Mouse (Mus musculus) stomach, postnatal 0 days (tissue): ENCODE data around the gene Olfr1474. TPM values are rescaled to one million over a fixed set of nuclear protein-coding genes. Genes with fewer than 3 reads are reported as not detected.
"Not testable (repeated sequence)": the region's sequence is repeated elsewhere in the genome, so short reads cannot be mapped to it uniquely, and the experiment has no call there.

Experiments
- ATAC-seq: fragments of 200-750 bp; cut with Nextera tagmentation; 2 replicates; pipeline ENCODE4 v1.8.0; 2017; ENCODE audit not compliant: low FRiP score, low TSS enrichment
- DNase-seq: peaks from one replicate; pipeline ENCODE4 v3.0.0-alpha.2; 2016; ENCODE audit warnings: low spot score
- H3K27ac ChIP-seq: fragments of 300-500 bp; sonication (generic); replicated peaks from 2 replicates; pipeline ENCODE4 v1.5.1; 2014; ENCODE audit warnings: mild to moderate bottlenecking, control low read depth
- H3K27me3 ChIP-seq: fragments of 300-500 bp; sonication (generic); 2 replicates; pipeline ENCODE4 v1.6.1; 2014; ENCODE audit warnings: low read length; ENCODE audit not compliant: control insufficient read depth, insufficient read depth
- H3K36me3 ChIP-seq: fragments of 300-500 bp; sonication (generic); 2 replicates; pipeline ENCODE4 v1.6.1; 2014; ENCODE audit warnings: low read length, mixed read lengths; ENCODE audit not compliant: control insufficient read depth, insufficient read depth
- H3K4me1 ChIP-seq: fragments of 300-500 bp; sonication (generic); replicated peaks from 2 replicates; pipeline ENCODE4 v1.6.1; 2014; ENCODE audit warnings: antibody characterized with exemption; ENCODE audit not compliant: control insufficient read depth, insufficient read depth
- H3K4me2 ChIP-seq: fragments of 300-500 bp; sonication (generic); replicated peaks from 2 replicates; pipeline ENCODE4 v1.6.1; 2014; ENCODE audit warnings: low read depth, mild to moderate bottlenecking, control low read depth, moderate library complexity
- H3K4me3 ChIP-seq: fragments of 300-500 bp; sonication (generic); 2 replicates; pipeline ENCODE4 v1.5.1; 2014; ENCODE audit warnings: low read depth, low read length, control low read depth
- H3K9ac ChIP-seq: fragments of 300-500 bp; sonication (generic); 2 replicates; pipeline ENCODE4 v1.6.1; 2014; ENCODE audit warnings: mild to moderate bottlenecking, low read length, control low read depth, mixed read lengths
- H3K9me3 ChIP-seq: fragments of 300-500 bp; sonication (generic); 2 replicates; pipeline ENCODE4 v1.6.1; 2016; ENCODE audit warnings: low read length; ENCODE audit not compliant: control insufficient read depth
- CTCF ChIP-seq: IDR thresholded peaks from 2 replicates; pipeline ENCODE4 v1.5.1; 2016; ENCODE audit warnings: antibody characterized with exemption, low read depth, mild to moderate bottlenecking, moderate library complexity
- EP300 ChIP-seq: optimal IDR thresholded peaks from 2 replicates; pipeline ENCODE3; 2016; ENCODE audit warnings: antibody characterized with exemption
- WGBS: fragments of 180-500 bp; shearing (Covaris S2); extraction: QIAGEN DNeasy Blood & Tissue Kit; methylation state at CpG from one replicate; pipeline ENCODE4 v1.1.7; 2014; 5-methylcytosine and 5-hydroxymethylcytosine counted together
- polyA plus RNA-seq: library from polyadenylated mRNA; unstranded; fragments of >200 nt; fragmentation: Nextera tagmentation; extraction: Ambion mirVana; gene quantifications from 2 replicates; pipeline ENCODE4 v1.2.1, GENCODE M21; 2015

The Olfr1474 gene
- not detected in 2 replicates for polyA plus RNA-seq

- H3K27ac ChIP-seq, H3K4me1 ChIP-seq, H3K4me3 ChIP-seq, H3K9ac ChIP-seq, H3K27me3 ChIP-seq, ATAC-seq, H3K9me3 ChIP-seq, DNase-seq, H3K36me3 ChIP-seq, H3K4me2 ChIP-seq: not testable (repeated sequence)
- 77% methylated on average over 4 of the region's 4 CpGs for WGBS
Measured at GRCm38 (mm10) chr19:13469265-13469664, at the start of gene Olfr1474. Gene Olfr1474 (plus strand): TSS chr19:13469565.

GRCm38 (mm10) chr19:13443109-13443508 is 26.3 kb upstream of the Olfr1474 start, which contains the start of gene Olfr1471:
Gene Olfr1471 (plus strand): TSS chr19:13443409.
- not testable (repeated sequence) for ATAC-seq
- 65% methylated on average over 2 of the region's 2 CpGs for WGBS

DNA sequence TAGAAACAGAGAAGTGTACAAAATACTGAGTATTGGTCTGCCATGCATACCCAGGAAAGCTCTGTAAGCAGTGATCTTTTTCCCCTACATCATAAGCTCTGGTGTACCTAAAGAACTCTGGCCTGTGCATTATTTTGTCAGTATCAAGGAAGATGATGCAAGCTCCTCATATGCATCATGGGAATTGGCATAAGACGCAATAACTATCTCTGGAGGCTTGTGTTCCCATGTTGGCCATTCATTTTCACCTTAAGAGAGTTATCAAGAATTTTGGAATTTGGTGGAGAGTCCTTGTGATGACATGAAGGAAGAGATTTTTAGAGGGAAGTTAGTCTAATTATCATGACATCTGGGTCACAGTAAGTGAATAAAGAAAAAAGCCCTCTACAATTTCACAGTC is 13.4 kb upstream of the Olfr1474 start, which contains the start of gene Olfr1472:
Olfr1472 (minus strand) TSS at position 101 of the 400 bp plus-strand sequence.
- no peak for DNase-seq
- no peak within 1 kb of the TSS for H3K4me3 ChIP-seq
- no peak within 1 kb of the TSS for H3K27ac ChIP-seq
- H3K36me3 ChIP-seq = no peaks in the 10 kb centered on the region
- H3K9me3 ChIP-seq = no peaks in the 10 kb centered on the region
- TF ChIP-seq EP300 = no peak
- no peak for TF ChIP-seq CTCF
- H3K9ac ChIP-seq = no peak within 1 kb of the TSS
- H3K4me2 ChIP-seq = no peak within 1 kb of the TSS
- H3K27me3 ChIP-seq = no peaks in the 10 kb centered on the region
- no peaks in the 10 kb centered on the region for H3K4me1 ChIP-seq
- no peak for ATAC-seq
- WGBS = 76% methylated on average over 1 of the region's 1 CpGs

More at GRCm38 (mm10) chr19:13443109-13443508, 26.3 kb upstream of the Olfr1474 start, which contains the start of gene Olfr1471:
- H3K4me2 ChIP-seq, H3K4me1 ChIP-seq, H3K36me3 ChIP-seq, H3K27me3 ChIP-seq, H3K9me3 ChIP-seq, H3K9ac ChIP-seq, DNase-seq, H3K27ac ChIP-seq, H3K4me3 ChIP-seq: not testable (repeated sequence)

DNA sequence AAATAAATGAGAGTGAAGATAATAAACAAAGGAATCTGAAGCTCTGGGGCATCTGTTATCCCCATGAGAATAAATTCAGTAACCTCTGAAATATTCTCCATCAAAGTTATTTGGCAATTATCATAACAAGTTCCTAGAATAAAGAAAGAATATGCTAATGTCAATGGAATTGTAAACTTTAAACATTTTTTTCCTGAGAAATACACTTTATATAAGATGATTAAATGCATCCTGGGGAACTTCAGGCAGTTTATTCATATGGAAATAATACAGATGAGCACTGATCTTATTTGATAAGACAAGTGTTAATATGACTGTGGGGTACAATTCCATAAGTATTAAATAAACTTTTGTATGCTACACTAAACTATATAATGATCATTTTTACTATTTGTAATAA is 10.7 kb downstream of the Olfr1474 start, which contains the start of gene Olfr1475:
Olfr1475 (minus strand) TSS at position 101 of the 400 bp plus-strand sequence.
- H3K4me3 ChIP-seq = no peak within 1 kb of the TSS
- no peak within 1 kb of the TSS for H3K27ac ChIP-seq
- H3K4me2 ChIP-seq = no peak within 1 kb of the TSS
- ATAC-seq (no peak), DNase-seq (no peak)
- no peaks in the 10 kb centered on the region for H3K4me1 ChIP-seq
- H3K27me3 ChIP-seq = no peaks in the 10 kb centered on the region
- no peaks in the 10 kb centered on the region for H3K36me3 ChIP-seq
- no peak within 1 kb of the TSS for H3K9ac ChIP-seq
- no peaks in the 10 kb centered on the region for H3K9me3 ChIP-seq
- TF ChIP-seq CTCF = no peak
- TF ChIP-seq EP300 = no peak

- no peak for ATAC-seq
- no peaks in the 10 kb centered on the region for H3K9me3 ChIP-seq
- no peaks in the 10 kb centered on the region for H3K27me3 ChIP-seq
- H3K9ac ChIP-seq = no peak within 1 kb of the TSS
- no peak within 1 kb of the TSS for H3K4me2 ChIP-seq
- DNase-seq = no peak
- H3K4me3 ChIP-seq = no peak within 1 kb of the TSS
- TF ChIP-seq CTCF (no peak), EP300 (no peak)
- 74% methylated on average over 3 of the region's 3 CpGs for WGBS
- H3K36me3 ChIP-seq = no peaks in the 10 kb centered on the region
- H3K27ac ChIP-seq = no peak within 1 kb of the TSS
- no peaks in the 10 kb centered on the region for H3K4me1 ChIP-seq
Measured at GRCm38 (mm10) chr19:13500246-13500645, 30.9 kb downstream of the Olfr1474 start, which contains the start of gene Olfr1477. Gene Olfr1477 (plus strand): TSS chr19:13500546.

Other genes with a start within 250 kb of the Olfr1474 start
- gene Olfr1463, start 238.2 kb upstream of the Olfr1474 start, polyA plus RNA-seq = not detected in 2 replicates
- gene Olfr1465, start 154.0 kb upstream of the Olfr1474 start, polyA plus RNA-seq = not detected in 2 replicates
- not detected in 2 replicates for gene Olfr1466, start 130.7 kb upstream of the Olfr1474 start, polyA plus RNA-seq
- gene Olfr1467, start 107.3 kb upstream of the Olfr1474 start, polyA plus RNA-seq = 0.04 TPM in 1 of 2 replicates, not detected in the other
- not detected in 2 replicates for gene Olfr1469, start 61.7 kb upstream of the Olfr1474 start, polyA plus RNA-seq
- gene Olfr1471, start 26.2 kb upstream of the Olfr1474 start, polyA plus RNA-seq = not detected in 2 replicates
- gene Olfr1472, start 13.5 kb upstream of the Olfr1474 start, polyA plus RNA-seq = not detected in 2 replicates
- not detected in 2 replicates for gene Olfr1475, start 10.6 kb downstream of the Olfr1474 start, polyA plus RNA-seq
- not detected in 2 replicates for gene Olfr1477, start 31.0 kb downstream of the Olfr1474 start, polyA plus RNA-seq
- gene Olfr1480, start 58.3 kb downstream of the Olfr1474 start, polyA plus RNA-seq = not detected in 2 replicates
- not detected in 2 replicates for gene Olfr1484, start 113.9 kb downstream of the Olfr1474 start, polyA plus RNA-seq
- gene Olfr1487, start 147.8 kb downstream of the Olfr1474 start, polyA plus RNA-seq = not detected in 2 replicates
- gene Olfr1489, start 162.1 kb downstream of the Olfr1474 start, polyA plus RNA-seq = 0.01 TPM in 1 of 2 replicates, not detected in the other
- not detected in 2 replicates for gene Olfr1490, start 181.5 kb downstream of the Olfr1474 start, polyA plus RNA-seq
- not detected in 2 replicates for gene Olfr1491, start 227.7 kb downstream of the Olfr1474 start, polyA plus RNA-seq